Mouse (Mus musculus): ENCODE data around the gene Rab23. TPM values are rescaled to one million over a fixed set of nuclear protein-coding genes. Genes with fewer than 3 reads are reported as not detected.

Gene Rab23
- total RNA-seq, 2 experiments from 2014 or later = 4.9 to 8.3 TPM

- no peak for DNase-seq
Observed at GRCm38 (mm10) chr1:33766520-33767508, 47.1 kb downstream of the Rab23 start.

- DNase-seq = no peak
Observed at GRCm38 (mm10) chr1:33768091-33768787, 48.6 kb downstream of the Rab23 start.

- DNase-seq = no peak
Observed at GRCm38 (mm10) chr1:33768827-33769226, 49.1 kb downstream of the Rab23 start.

- DNase-seq = no peak
Observed at GRCm38 (mm10) chr1:33771621-33772020, 51.9 kb downstream of the Rab23 start.

GRCm38 (mm10) chr1:33772106-33772505, 52.4 kb downstream of the Rab23 start:
- DNase-seq = no peak

- no peak for DNase-seq
Observed at GRCm38 (mm10) chr1:33776175-33776611, 56.5 kb downstream of the Rab23 start.

- no peak for DNase-seq
Observed at GRCm38 (mm10) chr1:33784561-33784960, 64.9 kb downstream of the Rab23 start.

GRCm38 (mm10) chr1:33788072-33788471, 68.4 kb downstream of the Rab23 start:
- DNase-seq = no peak

- no peak for DNase-seq
Observed at GRCm38 (mm10) chr1:33788493-33788892, 68.8 kb downstream of the Rab23 start.

Other genes with a start within 250 kb of the Rab23 start
- gene Prim2, start 50.1 kb upstream of the Rab23 start, total RNA-seq (2021) = 1 to 10 TPM; 1.3 to 1.8 TPM
- 10 to 100 TPM; 15.1 to 18.4 TPM for gene Bag2, start 37.9 kb downstream of the Rab23 start, total RNA-seq (2021)
- 10 to 100 TPM in 1 of 2 experiments, 1 to 10 TPM in 1; 7.8 to 10.5 TPM for gene Zfp451, start 94.7 kb downstream of the Rab23 start, total RNA-seq (2021)
- gene Bend6, start 187.9 kb downstream of the Rab23 start, total RNA-seq (2021) = 1 to 10 TPM; 1.0 to 1.3 TPM
- 100 to 1,000 TPM; 184 to 215 TPM for gene Dst, start 188.3 kb downstream of the Rab23 start, total RNA-seq (2021)